Mouse (Mus musculus): Measurements from ENCODE around the gene Batf3.
A peak's percentile ranks its signal among the peaks of the same experiment; 100 is the strongest.

Batf3 gene

GRCm38 (mm10) chr1:191097802-191098747 is at the start of gene Batf3:
Gene Batf3, plus strand, starts transcription at chr1:191097847.
- peak; percentile 27 for DNase-seq (ENCODE audit: low read depth, low spot score)

GRCm38 (mm10) chr1:191053555-191053954 is 44.1 kb upstream of the Batf3 start:
- DNase-seq (ENCODE audit: low read depth, low spot score) = no peak

DNA sequence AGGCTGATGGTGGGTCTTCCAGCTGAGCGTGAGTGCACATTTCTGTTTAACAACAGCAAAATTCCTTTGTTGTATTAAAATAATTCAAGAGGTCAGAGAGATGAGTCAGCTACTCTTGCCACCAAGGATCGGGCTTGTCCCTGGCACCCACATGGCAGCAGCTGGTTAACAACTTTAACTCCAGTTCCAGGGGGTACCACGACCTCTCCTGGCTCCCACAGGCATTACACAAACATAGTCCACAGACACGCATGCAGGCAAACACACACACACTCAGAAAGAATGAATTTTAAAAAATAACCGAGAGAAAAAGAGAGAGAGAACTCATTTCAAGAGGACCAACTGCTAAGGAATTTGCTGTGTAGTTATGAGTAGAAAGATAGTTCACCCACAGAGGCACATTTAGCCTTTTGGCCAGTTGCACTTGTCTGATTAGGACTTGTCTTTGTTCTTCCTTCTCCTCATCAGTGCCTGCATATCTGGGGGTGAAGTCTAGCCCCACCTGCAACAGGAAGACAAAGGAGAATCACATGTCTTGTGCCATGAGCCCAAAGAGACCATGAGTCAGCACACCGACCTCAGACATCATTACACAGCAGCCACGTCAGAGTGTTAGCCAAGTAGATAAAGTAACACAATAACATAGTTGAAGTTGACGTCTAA is 42.6 kb upstream of the Batf3 start:
- no peak for DNase-seq (ENCODE audit: low read depth, low spot score)

- no peak for DNase-seq (ENCODE audit: low read depth, low spot score)
Measured at GRCm38 (mm10) chr1:191055533-191055873, 42.1 kb upstream of the Batf3 start.

GRCm38 (mm10) chr1:191057461-191057860 is 40.2 kb upstream of the Batf3 start:
- DNase-seq (ENCODE audit: low read depth, low spot score) = no peak

DNA sequence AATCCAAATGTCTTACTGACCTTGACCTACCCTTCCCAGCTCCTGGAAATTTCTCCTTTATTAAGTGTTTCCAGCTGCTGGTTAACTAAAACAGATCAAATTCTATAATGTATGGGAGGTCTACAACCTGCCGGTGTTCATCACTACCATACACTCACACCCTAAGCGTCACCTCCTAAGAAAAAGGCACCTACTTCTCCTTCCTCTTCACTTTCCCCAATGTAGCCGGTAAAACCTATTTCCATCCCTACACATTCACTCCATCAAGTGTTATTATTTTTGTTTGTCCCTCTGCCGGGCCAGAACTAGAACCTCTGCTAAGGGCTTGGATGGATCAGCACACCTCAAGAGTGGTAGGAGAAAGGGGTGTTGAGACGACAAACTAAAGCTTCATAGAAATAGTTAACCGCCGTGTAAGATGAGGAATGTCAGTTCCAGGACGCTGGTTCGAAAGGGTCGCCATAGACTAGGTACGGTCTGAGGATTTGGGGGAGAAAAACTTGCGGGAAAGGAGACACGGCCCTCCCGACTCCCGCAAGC is 35.3 kb upstream of the Batf3 start:
- no peak for DNase-seq (ENCODE audit: low read depth, low spot score)

DNA sequence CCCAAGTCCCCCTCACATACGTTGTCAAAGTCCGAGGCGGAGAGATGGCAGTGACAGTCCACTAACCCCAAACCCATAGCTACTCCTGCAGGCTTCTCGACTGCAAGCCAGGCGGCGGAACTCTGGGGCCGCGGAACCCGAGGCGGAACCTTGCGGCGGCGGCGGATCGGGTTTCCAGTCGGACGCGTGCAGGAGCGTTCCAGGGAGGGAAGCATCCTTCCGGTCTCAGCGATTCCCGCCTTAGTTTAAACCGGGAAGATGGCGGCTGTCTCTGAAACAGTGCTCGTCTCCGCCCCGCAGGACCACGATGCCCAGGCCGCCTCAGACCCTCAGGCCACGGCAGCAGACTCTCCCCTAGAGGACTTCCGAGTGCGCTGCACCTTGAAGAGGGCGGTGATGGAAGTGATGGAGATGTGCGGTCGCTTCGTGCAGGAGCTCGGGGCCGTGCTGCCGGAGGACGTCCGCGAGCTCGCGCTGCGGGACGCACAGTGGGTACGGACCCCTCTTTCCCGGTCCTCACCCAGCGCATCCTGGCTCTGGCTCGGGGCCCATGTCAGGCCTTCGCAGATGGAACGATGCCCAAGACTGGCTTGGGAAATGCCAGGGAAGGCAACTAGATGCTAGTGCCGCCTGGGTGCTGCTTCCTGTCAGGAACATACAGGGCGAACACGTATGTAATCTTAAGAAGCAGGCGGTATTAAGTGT is 34.7 kb upstream of the Batf3 start, which contains the start of the genes Tatdn3 and Nsl1:
Gene Tatdn3, minus strand, starts transcription at position 152 of the 705 bp plus-strand sequence.
Gene Nsl1, plus strand, starts transcription at position 232 of the 705 bp plus-strand sequence.
- DNase-seq (ENCODE audit: low read depth, low spot score) = peak; percentile 90

GRCm38 (mm10) chr1:191063700-191064099 is 33.9 kb upstream of the Batf3 start:
- DNase-seq (ENCODE audit: low read depth, low spot score) = no peak

DNA sequence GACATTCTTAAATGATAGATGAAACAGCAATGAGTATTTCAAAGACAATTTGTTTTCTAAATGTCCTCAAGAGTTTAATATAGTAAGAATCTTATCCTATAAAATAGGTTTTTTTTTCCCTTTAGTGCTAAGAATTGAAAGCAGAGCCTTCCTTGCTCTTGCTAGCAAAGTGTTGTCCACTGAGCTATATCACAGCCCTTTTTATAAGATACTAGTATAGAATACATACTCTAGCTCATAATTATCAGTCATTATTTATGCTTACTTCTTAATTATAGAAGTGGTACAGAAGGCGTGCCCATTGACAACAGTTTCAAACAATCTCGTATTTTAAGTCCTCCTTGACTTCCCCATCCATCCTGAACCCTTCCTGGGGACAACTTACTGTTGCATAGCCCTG is 33.1 kb upstream of the Batf3 start:
- no peak for DNase-seq (ENCODE audit: low read depth, low spot score)

- no peak for DNase-seq (ENCODE audit: low read depth, low spot score)
Measured at GRCm38 (mm10) chr1:191065188-191065587, 32.5 kb upstream of the Batf3 start.

- no peak for DNase-seq (ENCODE audit: low read depth, low spot score)
Measured at GRCm38 (mm10) chr1:191068377-191068776, 29.3 kb upstream of the Batf3 start.

DNA sequence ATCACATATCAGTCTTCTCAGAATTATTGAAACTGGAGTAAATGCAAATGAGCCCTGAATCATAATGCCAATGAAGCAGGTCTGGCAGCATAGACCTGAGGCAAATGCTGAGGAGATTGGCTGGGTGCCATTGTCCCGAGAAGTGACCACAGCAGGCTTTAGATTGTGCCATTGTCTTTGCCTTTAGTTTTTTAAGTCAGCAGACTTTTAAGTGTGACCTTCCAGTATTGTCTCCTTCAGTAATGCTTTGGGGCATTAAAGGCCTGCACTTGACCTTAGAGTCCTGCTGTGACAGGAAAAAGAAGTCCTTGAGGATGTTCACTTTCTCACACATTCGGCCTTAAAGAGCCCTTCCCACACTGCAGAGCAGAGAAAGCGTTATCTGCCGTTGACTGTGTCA is 27.4 kb upstream of the Batf3 start:
- no peak for DNase-seq (ENCODE audit: low read depth, low spot score)

DNA sequence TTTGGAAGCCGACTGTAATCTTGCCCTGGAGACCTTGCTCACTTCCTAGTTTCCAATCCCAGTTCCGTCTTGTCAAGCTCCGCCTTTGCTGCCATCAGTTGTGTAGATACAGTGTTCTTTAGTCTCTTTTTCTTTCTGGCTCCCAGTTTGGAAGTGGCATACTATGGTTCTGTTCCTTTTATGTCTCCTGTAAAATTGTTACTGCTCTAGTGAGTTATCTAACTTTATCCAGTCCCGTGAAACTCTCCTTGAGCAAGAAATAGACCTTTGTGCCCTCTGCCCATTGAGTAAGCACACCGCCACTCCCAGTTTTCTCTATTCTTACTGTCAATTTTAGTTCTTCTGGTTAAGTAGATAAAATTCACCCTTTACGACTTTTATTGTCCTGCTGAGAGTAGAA is 26.0 kb upstream of the Batf3 start:
- DNase-seq (ENCODE audit: low read depth, low spot score) = no peak

DNA sequence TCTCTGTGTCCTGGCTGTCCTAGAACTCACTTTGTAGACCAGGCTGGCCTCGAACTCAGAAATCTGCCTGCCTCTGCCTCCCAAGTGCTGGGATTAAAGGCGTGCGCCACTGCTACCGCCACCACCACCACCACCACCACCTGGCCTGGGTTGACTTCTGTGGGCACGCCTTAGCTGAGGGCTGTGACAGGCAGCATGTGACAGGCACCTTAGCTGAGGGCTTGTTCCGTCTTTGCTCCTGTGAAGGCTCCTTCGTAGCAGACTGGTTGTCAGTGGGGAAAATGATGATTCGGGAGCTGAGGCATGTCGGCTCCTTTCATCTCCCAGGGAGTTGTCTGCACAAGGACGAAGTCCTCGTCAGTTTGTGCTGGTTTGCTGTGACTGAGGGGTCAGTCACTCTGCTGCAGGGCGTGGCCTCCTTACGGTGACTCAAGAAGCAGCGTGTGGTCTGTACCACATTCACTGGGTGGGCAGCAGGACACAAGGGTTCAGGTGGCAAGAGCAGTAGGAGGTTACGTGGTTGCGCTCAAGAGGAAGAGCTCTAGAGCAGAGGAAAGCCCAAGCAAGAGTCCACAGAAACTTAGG is 25.2 kb upstream of the Batf3 start:
- DNase-seq (ENCODE audit: low read depth, low spot score) = no peak

GRCm38 (mm10) chr1:191073001-191073400 is 24.6 kb upstream of the Batf3 start:
- no peak for DNase-seq (ENCODE audit: low read depth, low spot score)

GRCm38 (mm10) chr1:191073486-191073885 is 24.2 kb upstream of the Batf3 start:
- DNase-seq (ENCODE audit: low read depth, low spot score) = no peak

DNA sequence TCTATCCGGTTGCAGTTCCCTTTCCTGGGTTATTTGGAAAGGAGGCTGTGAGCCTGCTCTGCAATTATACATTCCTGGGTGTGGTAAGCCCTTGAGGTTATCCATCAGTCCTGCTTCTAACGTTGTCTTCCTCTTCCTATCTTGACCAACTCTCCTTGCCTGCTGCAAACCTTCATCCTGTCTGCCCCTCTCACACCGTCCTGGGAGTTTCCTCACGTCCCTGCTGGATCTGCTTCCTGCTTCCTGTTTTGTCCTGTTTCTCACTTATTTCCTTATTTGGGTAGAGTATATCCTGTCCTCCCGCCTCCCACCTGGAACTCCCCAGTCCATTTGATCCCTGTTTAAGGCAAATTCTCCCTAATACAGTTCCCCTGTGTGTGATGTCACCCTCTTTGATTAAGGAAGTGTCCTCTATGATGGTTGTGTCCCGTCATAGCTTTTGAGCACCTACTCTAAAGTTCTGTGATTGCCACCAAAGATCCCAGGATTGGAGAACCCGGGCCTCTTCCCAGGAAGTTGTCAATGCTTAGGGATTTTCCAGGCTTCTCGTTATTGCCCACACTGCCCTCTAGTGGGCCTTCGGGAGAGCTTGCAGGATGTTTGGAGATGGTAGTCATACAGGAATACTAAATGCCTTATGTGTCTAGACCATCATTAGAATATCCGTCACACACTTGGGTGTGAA is 22.3 kb upstream of the Batf3 start:
- peak; percentile 26 for DNase-seq (ENCODE audit: low read depth, low spot score)

DNA sequence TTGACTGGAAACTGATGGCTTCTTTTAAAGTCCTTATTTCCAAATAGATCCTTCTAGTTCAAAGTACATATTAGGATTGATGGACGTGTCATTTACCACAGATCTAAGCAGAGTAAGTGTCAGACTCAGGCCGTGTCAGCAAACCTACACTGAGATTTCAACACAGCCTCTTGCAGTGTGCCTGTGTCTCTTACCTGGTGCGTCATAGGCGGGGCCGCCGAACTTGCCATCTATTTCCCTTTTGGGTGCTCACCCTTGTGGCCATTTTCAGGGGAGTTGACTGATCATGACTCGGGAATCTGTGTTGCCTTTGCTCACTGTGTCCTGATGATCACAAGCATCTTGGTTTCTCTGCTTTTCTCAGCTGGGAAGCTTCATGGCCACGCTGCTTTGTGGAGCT is 14.4 kb upstream of the Batf3 start:
- no peak for DNase-seq (ENCODE audit: low read depth, low spot score)

GRCm38 (mm10) chr1:191084951-191085559 is 12.6 kb upstream of the Batf3 start:
- peak; percentile 40 for DNase-seq (ENCODE audit: low read depth, low spot score)

GRCm38 (mm10) chr1:191085597-191085996 is 12.1 kb upstream of the Batf3 start:
- DNase-seq (ENCODE audit: low read depth, low spot score) = no peak
